Comparison of ENCODE assay signal across 36 mouse cellular contexts in the genomic region with DNA sequence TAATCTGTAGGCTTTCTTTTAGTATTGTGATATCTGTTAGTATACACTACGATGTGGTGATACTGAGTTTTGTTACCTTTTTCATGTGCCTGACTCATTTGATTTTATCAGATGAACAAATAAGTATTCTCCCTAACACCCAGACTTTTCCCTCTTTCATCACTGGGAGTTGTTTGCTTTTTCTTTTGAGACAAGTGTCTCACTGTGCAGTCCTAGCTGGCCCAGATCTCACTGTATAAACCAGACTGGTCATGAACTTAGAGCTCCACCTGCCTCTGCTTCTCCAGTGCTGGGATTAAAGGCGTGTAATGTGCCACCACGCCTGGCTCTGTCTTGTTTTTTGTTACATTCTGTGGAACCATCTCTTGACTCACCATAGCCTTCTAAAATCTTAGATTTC.
"Had no signal": no experiment of that assay in that cellular context is flagged by ENCODE, and none has a peak within 500 bp of the region (broad histone marks: within the 10 kb centered on the region; RNA-seq: fewer than 3 reads in every experiment).

No protein-coding gene starts in this region.

- DNase-seq: heart, adult 18-20 months; heart, adult 2 months; heart, postnatal 10 days; heart, postnatal 14 days; heart, postnatal 36 days; heart, postnatal 4 days; kidney, adult 11 months; kidney, adult 18-20 months; kidney, adult 2 months; kidney, adult 8-10 months; kidney, adult 9 months; kidney, postnatal 10 days; kidney, postnatal 14 days; kidney, postnatal 25 days; kidney, postnatal 36 days; kidney, postnatal 4 days; layer of hippocampus, adult 9-11 months had no signal

- H3K9ac ChIP-seq: heart, embryonic 12.5 days; heart, embryonic 13.5 days; heart, embryonic 15.5 days; hindbrain, embryonic 12.5 days; hindbrain, embryonic 13.5 days; hindbrain, embryonic 14.5 days; hindbrain, embryonic 15.5 days; intestine, embryonic 15.5 days; kidney, embryonic 15.5 days had no signal

- ATAC-seq: hindbrain, embryonic 16.5 days; hindbrain, postnatal 0 days; inflammation-experienced regulatory T-cells, adult 6 months; intestine, embryonic 15.5 days; intestine, embryonic 16.5 days; intestine, postnatal 0 days had no signal

- H3K27ac ChIP-seq: heart, adult 2 months; heart, embryonic 10.5 days; heart, embryonic 13.5 days; heart, embryonic 15.5 days; hindbrain, embryonic 10.5 days; hindbrain, embryonic 12.5 days; hindbrain, embryonic 13.5 days; hindbrain, embryonic 14.5 days; hindbrain, embryonic 15.5 days; hindbrain, postnatal 0 days; intestine, embryonic 15.5 days; kidney, embryonic 15.5 days; kidney, postnatal 0 days; layer of hippocampus, adult 2 months had no signal

- H3K4me1 ChIP-seq: hindbrain, embryonic 10.5 days; hindbrain, embryonic 12.5 days; hindbrain, embryonic 13.5 days; hindbrain, embryonic 15.5 days; intestine, embryonic 15.5 days; kidney, embryonic 15.5 days had no signal

- H3K27me3 ChIP-seq: heart, embryonic 12.5 days; heart, embryonic 13.5 days; heart, embryonic 15.5 days; hindbrain, embryonic 12.5 days; hindbrain, embryonic 13.5 days; hindbrain, embryonic 15.5 days; intestine, embryonic 15.5 days; kidney, embryonic 15.5 days had no signal

- H3K4me3 ChIP-seq: heart, adult 2 months; heart, embryonic 10.5 days; heart, embryonic 12.5 days; heart, embryonic 13.5 days; heart, embryonic 15.5 days; hindbrain, embryonic 10.5 days; hindbrain, embryonic 12.5 days; hindbrain, embryonic 13.5 days; hindbrain, embryonic 15.5 days; intestine, embryonic 15.5 days; kidney, embryonic 15.5 days; layer of hippocampus, adult 2 months had no signal

- H3K4me2 ChIP-seq: heart, embryonic 11.5 days; heart, embryonic 12.5 days; heart, embryonic 13.5 days; heart, embryonic 15.5 days; hindbrain, embryonic 12.5 days; hindbrain, embryonic 13.5 days; hindbrain, embryonic 14.5 days; hindbrain, embryonic 15.5 days; intestine, embryonic 15.5 days; kidney, embryonic 15.5 days had no signal

- H3K9me3 ChIP-seq: heart, embryonic 10.5 days; heart, embryonic 12.5 days; heart, embryonic 13.5 days; heart, embryonic 15.5 days; hindbrain, embryonic 10.5 days; hindbrain, embryonic 12.5 days; hindbrain, embryonic 13.5 days; hindbrain, embryonic 15.5 days; intestine, embryonic 15.5 days; kidney, embryonic 15.5 days had no signal
